Mouse (Mus musculus) midbrain, embryonic 13.5 days (tissue): ENCODE results near the gene Atp5j2. TPM values are rescaled to one million over a fixed set of nuclear protein-coding genes. Genes with fewer than 3 reads are reported as not detected.

Experiments used
- ATAC-seq: fragments of 200-750 bp; cut with Nextera tagmentation; 2 replicates; pipeline ENCODE4 v1.8.0; 2017; ENCODE audit warnings: mild to moderate bottlenecking, moderate TSS enrichment, moderate library complexity
- H3K27ac ChIP-seq: fragments of 300-500 bp; sonication (generic); 2 replicates; pipeline ENCODE4 v1.5.1; 2015; ENCODE audit warnings: inconsistent platforms, mild to moderate bottlenecking, moderate library complexity
- H3K27me3 ChIP-seq: fragments of 300-500 bp; sonication (generic); 2 replicates; pipeline ENCODE4 v1.6.1; 2015; ENCODE audit warnings: mild to moderate bottlenecking, inconsistent platforms
- H3K36me3 ChIP-seq: fragments of 300-500 bp; sonication (generic); 2 replicates; pipeline ENCODE4 v1.6.1; 2015; ENCODE audit warnings: mild to moderate bottlenecking, inconsistent platforms
- H3K4me1 ChIP-seq: fragments of 300-500 bp; sonication (generic); replicated peaks from 2 replicates; pipeline ENCODE4 v1.6.1; 2015; ENCODE audit warnings: inconsistent platforms
- H3K4me2 ChIP-seq: fragments of 300-500 bp; sonication (generic); replicated peaks from 2 replicates; pipeline ENCODE4 v1.6.1; 2015; ENCODE audit warnings: moderate library complexity, mild to moderate bottlenecking, inconsistent platforms
- H3K4me3 ChIP-seq: fragments of 300-500 bp; sonication (generic); replicated peaks from 2 replicates; pipeline ENCODE4 v1.5.1; 2015; ENCODE audit warnings: mild to moderate bottlenecking, inconsistent platforms
- H3K9ac ChIP-seq: fragments of 300-500 bp; sonication (generic); replicated peaks from 2 replicates; pipeline ENCODE4 v1.6.1; 2015; ENCODE audit warnings: mild to moderate bottlenecking, inconsistent platforms
- H3K9me3 ChIP-seq: fragments of 300-500 bp; sonication (generic); 2 replicates; pipeline ENCODE4 v1.6.1; 2016; ENCODE audit warnings: mild to moderate bottlenecking, inconsistent platforms
- WGBS: fragments of 180-500 bp; shearing (Covaris S2); methylation state at CpG from one replicate; pipeline ENCODE4 v1.1.7; 2015; 5-methylcytosine and 5-hydroxymethylcytosine counted together
- polyA plus RNA-seq: library from polyadenylated mRNA; unstranded; fragments of >200 nt; fragmentation: Nextera tagmentation; extraction: Ambion mirVana; gene quantifications from 2 replicates; pipeline ENCODE4 v1.2.1, GENCODE M21; 2015

Atp5j2 gene
- polyA plus RNA-seq, 1 experiment from 2014 or later, result 677 TPM

GRCm38 (mm10) chr5:145190875-145191798, 725 bp downstream of the Atp5j2 start:
- peak; percentile 86 for ATAC-seq
- peak overlapping the region; percentile 84 for H3K27ac ChIP-seq
- no peaks in the 10 kb centered on the region for H3K27me3 ChIP-seq

DNA sequence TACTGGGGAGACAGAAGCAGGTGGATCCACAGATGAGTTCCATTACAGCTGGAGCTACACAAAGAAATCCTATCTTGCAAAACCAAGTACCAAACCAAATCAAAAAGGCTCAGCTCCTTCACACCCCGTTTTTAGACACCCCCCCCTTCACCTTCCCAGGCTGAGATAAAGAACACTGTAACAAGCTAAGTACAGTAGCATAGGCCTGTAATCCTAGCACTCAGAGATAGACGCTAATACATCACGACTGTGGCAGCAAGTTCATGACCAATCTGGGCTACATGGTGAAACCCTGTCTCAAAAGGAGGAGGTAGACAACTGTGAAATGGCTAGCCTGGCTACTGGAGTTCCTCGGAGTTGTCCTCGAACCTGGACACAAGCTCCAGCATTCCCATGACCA, 1.5 kb downstream of the Atp5j2 start:
- H3K9me3 ChIP-seq, result no peaks in the 10 kb centered on the region
- ATAC-seq, result no peak
- H3K27ac ChIP-seq, result no peak overlapping the region
- peak overlapping the region; percentile 90 for H3K4me3 ChIP-seq
- peak overlapping the region; percentile 97 for H3K9ac ChIP-seq
- H3K27me3 ChIP-seq, result no peaks in the 10 kb centered on the region
- H3K4me2 ChIP-seq, result peak overlapping the region; percentile 92
- H3K36me3 ChIP-seq, result peaks cover 50% of the 10 kb centered on the region
- H3K4me1 ChIP-seq, result peaks cover 28% of the 10 kb centered on the region
- WGBS, result 59% methylated on average over 5 of the region's 5 CpGs

More at GRCm38 (mm10) chr5:145190875-145191798, 725 bp downstream of the Atp5j2 start:
- peaks cover 50% of the 10 kb centered on the region for H3K36me3 ChIP-seq
- WGBS, result under 1% methylated on average over 41 of the region's 41 CpGs
- H3K9ac ChIP-seq, result peak overlapping the region; percentile 97
- peaks cover 28% of the 10 kb centered on the region for H3K4me1 ChIP-seq
- H3K4me3 ChIP-seq, result peak overlapping the region; percentile 90
- no peaks in the 10 kb centered on the region for H3K9me3 ChIP-seq
- peak overlapping the region; percentile 92 for H3K4me2 ChIP-seq

- no peaks in the 10 kb centered on the region for H3K27me3 ChIP-seq
- H3K4me2 ChIP-seq, result no peak overlapping the region
- no peak for ATAC-seq
- peaks cover 28% of the 10 kb centered on the region for H3K4me1 ChIP-seq
- H3K9me3 ChIP-seq, result no peaks in the 10 kb centered on the region
- 97% methylated on average over 6 of the region's 6 CpGs for WGBS
- peaks cover 49% of the 10 kb centered on the region for H3K36me3 ChIP-seq
- no peak overlapping the region for H3K27ac ChIP-seq
- no peak overlapping the region for H3K4me3 ChIP-seq
- H3K9ac ChIP-seq, result no peak overlapping the region
Measured at GRCm38 (mm10) chr5:145189416-145189815, 2.4 kb downstream of the Atp5j2 start.

GRCm38 (mm10) chr5:145185244-145185643, 6.6 kb downstream of the Atp5j2 start:
- no peak overlapping the region for H3K4me2 ChIP-seq
- no peak overlapping the region for H3K27ac ChIP-seq
- H3K36me3 ChIP-seq, result peaks cover 78% of the 10 kb centered on the region
- WGBS, result 94% methylated on average over 2 of the region's 2 CpGs
- no peaks in the 10 kb centered on the region for H3K9me3 ChIP-seq
- no peak overlapping the region for H3K9ac ChIP-seq
- peaks cover 15% of the 10 kb centered on the region for H3K4me1 ChIP-seq
- ATAC-seq, result no peak
- H3K4me3 ChIP-seq, result no peak overlapping the region
- no peaks in the 10 kb centered on the region for H3K27me3 ChIP-seq

DNA sequence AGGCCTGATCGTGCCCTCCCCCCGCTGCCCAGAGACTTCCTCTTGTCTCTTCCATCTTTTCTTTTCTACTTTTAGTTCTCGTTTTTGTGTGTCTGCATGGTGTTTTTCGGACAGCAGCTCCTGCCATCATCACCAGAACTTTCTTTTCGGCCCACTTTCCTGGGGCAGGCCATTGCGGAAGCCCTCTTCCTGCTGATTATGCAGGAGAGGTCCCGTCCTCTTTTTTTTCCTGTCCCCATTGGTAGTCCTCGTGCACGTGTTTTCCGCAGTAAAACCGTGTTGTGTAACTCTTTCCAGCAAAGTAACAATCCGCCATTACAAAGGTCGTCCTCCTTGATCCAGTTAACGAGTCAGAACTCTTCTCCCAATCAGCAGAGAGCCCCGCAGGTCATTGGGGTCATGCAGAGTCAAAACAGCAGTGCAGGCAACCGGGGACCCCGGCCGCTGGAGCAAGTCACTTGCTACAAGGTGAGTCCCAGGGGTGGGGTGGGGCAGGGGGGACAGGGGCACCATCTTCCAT, 13.3 kb downstream of the Atp5j2 start:
- no peaks in the 10 kb centered on the region for H3K27me3 ChIP-seq
- H3K9ac ChIP-seq, result no peak overlapping the region
- 92% methylated on average over 18 of the region's 18 CpGs for WGBS
- H3K36me3 ChIP-seq, result peaks cover 100% of the 10 kb centered on the region
- no peak overlapping the region for H3K4me2 ChIP-seq
- H3K4me1 ChIP-seq, result no peaks in the 10 kb centered on the region
- no peak overlapping the region for H3K4me3 ChIP-seq
- no peak overlapping the region for H3K27ac ChIP-seq
- no peaks in the 10 kb centered on the region for H3K9me3 ChIP-seq
- ATAC-seq, result no peak

GRCm38 (mm10) chr5:145167306-145167661, 24.6 kb downstream of the Atp5j2 start:
- Histone ChIP-seq H3K27me3 (no peaks in the 10 kb centered on the region), H3K9ac (peak overlapping the region; percentile 93), H3K36me3 (peaks cover 46% of the 10 kb centered on the region), H3K4me2 (peak overlapping the region; percentile 97), H3K27ac (peak overlapping the region; percentile 68), H3K4me3 (peak overlapping the region; percentile 94), H3K4me1 (peaks cover 27% of the 10 kb centered on the region), H3K9me3 (no peaks in the 10 kb centered on the region)
- WGBS, result under 1% methylated on average over 23 of the region's 28 CpGs
- peak; percentile 80 for ATAC-seq

GRCm38 (mm10) chr5:145166536-145167305, 25.1 kb downstream of the Atp5j2 start, which contains the start of the genes Ptcd1 and Cpsf4:
Gene Ptcd1, minus strand, starts transcription at chr5:145167108.
Gene Cpsf4, plus strand, starts transcription at chr5:145167213.
- peak; percentile 96 for ATAC-seq
- peak within 1 kb of the TSS; percentile 97 for H3K4me2 ChIP-seq
- H3K4me3 ChIP-seq, result peak within 1 kb of the TSS; percentile 94
- peak within 1 kb of the TSS; percentile 93 for H3K9ac ChIP-seq
- peak within 1 kb of the TSS; percentile 81 for H3K27ac ChIP-seq
- H3K27me3 ChIP-seq, result no peaks in the 10 kb centered on the region
- H3K9me3 ChIP-seq, result no peaks in the 10 kb centered on the region
- H3K36me3 ChIP-seq, result peaks cover 45% of the 10 kb centered on the region
- WGBS, result under 1% methylated on average over 51 of the region's 51 CpGs
- peaks cover 27% of the 10 kb centered on the region for H3K4me1 ChIP-seq

DNA sequence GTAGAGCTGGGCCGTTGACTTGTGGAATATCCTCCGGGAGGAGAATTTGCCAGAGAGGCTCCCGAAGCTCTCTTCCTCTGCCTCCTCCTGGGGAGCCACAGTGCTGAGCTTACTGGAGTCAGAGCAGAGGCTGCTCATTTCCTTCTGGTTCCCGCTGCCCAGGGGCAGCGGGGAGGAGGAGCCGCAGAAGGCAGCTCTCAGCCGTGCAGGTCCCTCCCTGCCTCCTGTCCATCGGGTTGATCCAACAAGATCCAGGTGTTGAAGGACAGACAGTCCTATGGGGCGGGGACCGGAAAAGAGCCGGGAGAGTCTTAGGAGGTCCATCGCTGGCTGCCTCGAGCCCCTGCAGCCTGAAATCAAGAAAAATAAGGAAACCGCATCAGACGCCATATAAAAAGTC, 26.7 kb downstream of the Atp5j2 start:
- H3K4me2 ChIP-seq, result no peak overlapping the region
- no peaks in the 10 kb centered on the region for H3K9me3 ChIP-seq
- 0 out of 2 replicates have a peak overlapping the region, but pooled peaks have one; percentile 6 for H3K4me3 ChIP-seq
- peaks cover 45% of the 10 kb centered on the region for H3K36me3 ChIP-seq
- peaks cover 27% of the 10 kb centered on the region for H3K4me1 ChIP-seq
- H3K27ac ChIP-seq, result no peak overlapping the region
- H3K9ac ChIP-seq, result no peak overlapping the region
- ATAC-seq, result no peak
- WGBS, result 88% methylated on average over 15 of the region's 15 CpGs
- no peaks in the 10 kb centered on the region for H3K27me3 ChIP-seq

DNA sequence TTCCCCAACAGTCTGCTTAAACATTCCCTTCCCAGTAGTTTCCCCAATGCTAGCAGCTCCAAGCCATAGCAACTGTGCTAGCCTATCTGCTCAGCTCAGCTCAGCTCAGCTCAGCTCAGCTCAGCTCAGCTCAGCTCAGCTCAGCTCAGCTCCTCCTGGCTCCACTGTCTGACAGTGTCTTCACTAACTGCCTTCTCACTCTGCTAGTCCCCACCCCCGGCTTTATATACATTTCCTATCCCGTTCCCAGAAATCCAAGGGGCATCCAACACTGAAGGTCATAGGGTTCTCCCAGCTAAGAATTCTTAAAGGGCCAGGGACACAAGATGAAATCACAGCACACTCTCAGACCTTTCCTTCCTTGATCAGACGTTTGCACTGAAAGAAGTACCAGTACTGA, 27.2 kb downstream of the Atp5j2 start:
- no peak for ATAC-seq
- no peak overlapping the region for H3K27ac ChIP-seq
- no peak overlapping the region for H3K4me3 ChIP-seq
- H3K9me3 ChIP-seq, result no peaks in the 10 kb centered on the region
- H3K36me3 ChIP-seq, result peaks cover 47% of the 10 kb centered on the region
- no peak overlapping the region for H3K4me2 ChIP-seq
- no peaks in the 10 kb centered on the region for H3K27me3 ChIP-seq
- no peak overlapping the region for H3K9ac ChIP-seq
- peaks cover 27% of the 10 kb centered on the region for H3K4me1 ChIP-seq
- WGBS, result 73% methylated on average over 3 of the region's 3 CpGs

GRCm38 (mm10) chr5:145161361-145161760, 30.5 kb downstream of the Atp5j2 start:
- Histone ChIP-seq H3K9ac (no peak overlapping the region), H3K4me2 (no peak overlapping the region), H3K4me1 (peaks cover 8% of the 10 kb centered on the region), H3K9me3 (no peaks in the 10 kb centered on the region), H3K36me3 (peaks cover 78% of the 10 kb centered on the region), H3K4me3 (no peak overlapping the region), H3K27me3 (no peaks in the 10 kb centered on the region), H3K27ac (no peak overlapping the region)
- ATAC-seq, result no peak
- WGBS, result 96% methylated on average over 14 of the region's 14 CpGs

DNA sequence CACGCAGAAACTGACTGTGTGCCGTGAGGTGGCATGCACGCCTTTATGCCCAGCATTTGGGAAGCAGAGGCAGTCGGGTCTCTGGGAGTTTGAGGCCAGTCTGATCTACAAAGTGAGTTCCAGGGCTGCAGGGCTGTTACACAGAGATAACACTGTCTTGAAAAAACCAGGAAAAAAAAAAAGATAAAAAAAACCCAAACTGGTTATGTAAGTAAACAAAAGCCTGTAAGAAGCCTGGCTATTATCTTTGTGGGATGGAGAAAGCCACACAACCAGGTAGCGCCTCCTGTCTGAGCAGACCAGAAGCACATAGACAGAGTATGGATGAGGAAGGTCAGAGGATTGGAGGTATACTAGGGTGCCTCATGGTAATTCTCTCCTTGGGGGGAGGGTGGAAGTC, 39.2 kb downstream of the Atp5j2 start:
- H3K36me3 ChIP-seq, result peaks cover 94% of the 10 kb centered on the region
- no peak for ATAC-seq

DNA sequence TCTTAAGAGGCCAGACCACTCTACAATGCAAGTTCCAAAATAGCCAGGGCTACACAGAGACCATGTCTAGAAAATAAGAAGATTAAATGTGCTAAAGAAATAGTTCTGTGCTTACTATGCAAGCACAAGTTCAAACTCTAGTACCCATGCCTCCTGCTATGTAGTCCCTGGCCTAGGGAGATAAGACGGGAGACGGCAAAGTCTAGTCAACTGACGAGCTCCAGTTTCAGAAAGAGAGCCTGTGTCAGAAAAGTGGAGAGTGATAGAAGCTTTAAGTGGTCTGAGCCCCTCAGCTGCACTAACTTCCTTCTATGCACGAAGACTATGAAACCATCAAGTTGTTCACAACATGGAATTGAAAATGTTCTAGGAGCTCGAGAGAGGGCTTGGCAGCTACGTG, 42.6 kb downstream of the Atp5j2 start:
- H3K36me3 ChIP-seq, result peaks cover 99% of the 10 kb centered on the region
- H3K4me1 ChIP-seq, result no peaks in the 10 kb centered on the region
- ATAC-seq, result no peak
- no peak overlapping the region for H3K9ac ChIP-seq
- no peaks in the 10 kb centered on the region for H3K9me3 ChIP-seq
- no peak overlapping the region for H3K4me3 ChIP-seq
- 90% methylated on average over 6 of the region's 6 CpGs for WGBS
- no peak overlapping the region for H3K4me2 ChIP-seq
- H3K27ac ChIP-seq, result no peak overlapping the region
- no peaks in the 10 kb centered on the region for H3K27me3 ChIP-seq

More for the DNA sequence above, 39.2 kb downstream of the Atp5j2 start:
- Histone ChIP-seq H3K4me1 (no peaks in the 10 kb centered on the region), H3K4me2 (no peak overlapping the region), H3K4me3 (no peak overlapping the region), H3K27me3 (no peaks in the 10 kb centered on the region), H3K27ac (no peak overlapping the region), H3K9ac (no peak overlapping the region), H3K9me3 (no peaks in the 10 kb centered on the region)
- 93% methylated on average over 5 of the region's 5 CpGs for WGBS
